Mouse (Mus musculus): ENCODE results near the gene Prss57. TPM values are rescaled to one million over a fixed set of nuclear protein-coding genes. Genes with fewer than 3 reads are reported as not detected.

Prss57 gene
- polyA plus RNA-seq, 1 experiment from 2014 or later = not detected

DNA sequence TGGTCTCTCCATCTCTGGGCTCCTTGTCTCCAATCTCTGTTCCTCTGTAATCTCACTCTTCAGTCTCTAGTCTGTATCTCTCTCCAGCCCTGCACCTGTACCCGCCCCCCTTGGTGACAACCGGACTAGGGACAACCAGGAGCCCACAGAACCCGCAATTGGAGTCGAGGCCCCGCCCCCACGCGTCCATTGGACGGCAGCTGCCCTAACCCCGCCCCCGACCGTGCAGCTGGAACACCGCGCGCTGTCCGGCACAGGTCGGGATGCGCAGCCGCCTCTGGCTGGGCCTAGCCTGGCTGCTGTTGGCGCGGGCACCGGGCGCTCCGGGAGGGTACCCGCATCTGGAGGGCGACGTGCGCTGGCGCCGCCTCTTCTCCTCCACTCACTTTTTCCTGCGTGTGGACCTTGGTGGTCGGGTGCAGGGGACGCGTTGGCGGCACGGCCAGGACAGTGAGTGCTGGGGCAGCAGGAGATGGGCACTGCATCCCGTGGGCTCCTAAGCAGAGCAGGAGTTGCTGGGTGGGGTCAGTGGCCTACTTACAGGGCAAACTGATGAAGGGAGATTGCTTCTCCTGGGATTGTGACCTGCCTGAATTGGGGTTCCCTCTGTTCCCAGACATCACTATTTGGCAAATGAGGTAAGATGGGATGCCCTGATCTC lies 35.8 kb downstream of the Prss57 start, which contains the start of gene Fgf22:
TSS of gene Fgf22 (plus strand) at position 221 of the 661 bp plus-strand sequence.
- H3K4me3 ChIP-seq (replicated peaks) = peak within 1 kb of the TSS; percentile 40
- H3K4me2 ChIP-seq = peak within 1 kb of the TSS; percentile 81
- no peak within 1 kb of the TSS for H3K27ac ChIP-seq
- no peaks in the 10 kb centered on the region for H3K9me3 ChIP-seq
- peak within 1 kb of the TSS; percentile 47 for H3K9ac ChIP-seq (replicated peaks)
- peaks cover 10% of the 10 kb centered on the region for H3K4me1 ChIP-seq (replicated peaks)
- peak; percentile 76; the same call in 1 of the 2 replicates for ATAC-seq (ENCODE audit: insufficient number of reproducible peaks, insufficient read depth, low FRiP score, low TSS enrichment, low read depth)
- 1% methylated on average over 36 of the region's 36 CpGs for WGBS
- H3K27me3 ChIP-seq = no peaks in the 10 kb centered on the region
- peaks cover 43% of the 10 kb centered on the region for H3K36me3 ChIP-seq

- no peak overlapping the region for H3K4me2 ChIP-seq
- H3K9ac ChIP-seq (replicated peaks) = no peak overlapping the region
- peaks cover 11% of the 10 kb centered on the region for H3K36me3 ChIP-seq
- ATAC-seq (ENCODE audit: insufficient number of reproducible peaks, insufficient read depth, low FRiP score, low TSS enrichment, low read depth) = no peak
- no peaks in the 10 kb centered on the region for H3K27me3 ChIP-seq
- H3K4me3 ChIP-seq (replicated peaks) = no peak overlapping the region
- H3K27ac ChIP-seq = no peak overlapping the region
- WGBS = 83% methylated on average over 6 of the region's 6 CpGs
- no peaks in the 10 kb centered on the region for H3K9me3 ChIP-seq
- H3K4me1 ChIP-seq (replicated peaks) = peaks cover 6% of the 10 kb centered on the region
Observed at GRCm38 (mm10) chr10:79748496-79748895, 42.3 kb downstream of the Prss57 start.

GRCm38 (mm10) chr10:79746774-79747151 lies 44.0 kb downstream of the Prss57 start:
- peak; percentile 35; the same call in 1 of the 2 replicates for ATAC-seq (ENCODE audit: insufficient number of reproducible peaks, insufficient read depth, low FRiP score, low TSS enrichment, low read depth)
- H3K27me3 ChIP-seq = no peaks in the 10 kb centered on the region
- peaks cover 6% of the 10 kb centered on the region for H3K4me1 ChIP-seq (replicated peaks)
- H3K4me2 ChIP-seq = peak overlapping the region; percentile 58
- H3K9ac ChIP-seq (replicated peaks) = no peak overlapping the region
- 25% methylated on average over 6 of the region's 6 CpGs for WGBS
- peak overlapping the region; percentile 56 for H3K4me3 ChIP-seq (replicated peaks)
- H3K9me3 ChIP-seq = no peaks in the 10 kb centered on the region
- H3K27ac ChIP-seq = no peak overlapping the region
- H3K36me3 ChIP-seq = peaks cover 27% of the 10 kb centered on the region

- Histone ChIP-seq H3K4me2 (peak within 1 kb of the TSS; percentile 58), H3K27ac (no peak within 1 kb of the TSS), H3K9me3 (0 out of 2 replicates have a peak, but pooled peaks cover 1% of the 10 kb centered on the region), H3K4me1 (replicated peaks) (peaks cover 6% of the 10 kb centered on the region), H3K27me3 (no peaks in the 10 kb centered on the region), H3K36me3 (peaks cover 34% of the 10 kb centered on the region), H3K4me3 (replicated peaks) (peak within 1 kb of the TSS; percentile 56), H3K9ac (replicated peaks) (peak within 1 kb of the TSS; percentile 56)
- 3% methylated on average over 38 of the region's 38 CpGs for WGBS
- peak; percentile 92 for ATAC-seq (ENCODE audit: insufficient number of reproducible peaks, insufficient read depth, low FRiP score, low TSS enrichment, low read depth)
Observed at GRCm38 (mm10) chr10:79745898-79746773, 44.6 kb downstream of the Prss57 start, which contains the start of gene Polrmt. Gene Polrmt, minus strand, starts transcription at chr10:79746581.

GRCm38 (mm10) chr10:79745411-79745810 lies 45.4 kb downstream of the Prss57 start:
- H3K27ac ChIP-seq = no peak overlapping the region
- peaks cover 6% of the 10 kb centered on the region for H3K4me1 ChIP-seq (replicated peaks)
- H3K4me3 ChIP-seq (replicated peaks) = peak overlapping the region; percentile 56
- no peak overlapping the region for H3K9ac ChIP-seq (replicated peaks)
- ATAC-seq (ENCODE audit: insufficient number of reproducible peaks, insufficient read depth, low FRiP score, low TSS enrichment, low read depth) = no peak
- 88% methylated on average over 3 of the region's 3 CpGs for WGBS
- H3K4me2 ChIP-seq = peak overlapping the region; percentile 58
- H3K9me3 ChIP-seq = peaks cover 8% of the 10 kb centered on the region
- H3K36me3 ChIP-seq = peaks cover 41% of the 10 kb centered on the region
- H3K27me3 ChIP-seq = no peaks in the 10 kb centered on the region

DNA sequence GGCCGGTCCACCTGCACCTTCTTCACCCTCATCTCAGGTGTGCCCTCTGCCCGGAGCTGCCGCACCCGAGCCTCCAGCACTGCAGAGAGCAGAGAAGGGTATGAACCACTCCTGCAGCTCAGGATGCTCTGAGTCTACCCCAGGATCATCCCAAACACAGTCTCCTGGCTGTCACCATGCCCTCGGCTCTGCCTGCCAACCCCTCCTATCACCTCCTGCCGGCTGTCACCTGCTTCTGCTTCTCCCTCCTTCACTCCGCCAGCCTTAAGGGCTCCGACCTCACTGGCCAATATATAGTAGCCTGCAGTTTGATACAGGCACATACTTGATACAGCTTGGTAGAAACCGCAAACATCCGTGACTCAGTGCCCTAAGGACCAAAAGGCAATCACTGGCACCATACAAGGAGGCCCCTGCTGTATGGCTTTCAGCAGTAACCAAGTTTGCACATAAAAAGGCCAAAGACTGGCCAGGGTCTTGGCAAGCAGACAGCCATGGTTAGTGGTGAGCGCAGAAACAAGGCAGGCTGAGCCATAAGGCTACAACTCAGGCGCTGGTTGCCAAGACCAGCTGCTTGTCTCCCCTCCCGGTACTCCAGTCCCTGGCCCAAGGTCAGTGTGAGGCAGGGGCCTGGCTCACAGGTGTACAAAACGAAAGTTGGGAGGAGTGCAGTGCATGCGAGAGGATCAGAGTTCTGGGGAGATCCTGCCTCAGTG lies 47.0 kb downstream of the Prss57 start:
- WGBS = 93% methylated on average over 15 of the region's 15 CpGs
- H3K4me3 ChIP-seq (replicated peaks) = no peak overlapping the region
- H3K9me3 ChIP-seq = peaks cover 24% of the 10 kb centered on the region

GRCm38 (mm10) chr10:79743161-79743560 lies 47.6 kb downstream of the Prss57 start:
- ATAC-seq (ENCODE audit: insufficient number of reproducible peaks, insufficient read depth, low FRiP score, low TSS enrichment, low read depth) = no peak
- no peak overlapping the region for H3K27ac ChIP-seq
- peaks cover 63% of the 10 kb centered on the region for H3K36me3 ChIP-seq
- no peak overlapping the region for H3K9ac ChIP-seq (replicated peaks)
- H3K4me2 ChIP-seq = no peak overlapping the region
- H3K27me3 ChIP-seq = no peaks in the 10 kb centered on the region
- no peak overlapping the region for H3K4me3 ChIP-seq (replicated peaks)
- peaks cover 31% of the 10 kb centered on the region for H3K9me3 ChIP-seq
- peaks cover 6% of the 10 kb centered on the region for H3K4me1 ChIP-seq (replicated peaks)
- WGBS = 93% methylated on average over 11 of the region's 11 CpGs

More for the DNA sequence above, 47.0 kb downstream of the Prss57 start:
- peaks cover 6% of the 10 kb centered on the region for H3K4me1 ChIP-seq (replicated peaks)
- no peaks in the 10 kb centered on the region for H3K27me3 ChIP-seq
- no peak overlapping the region for H3K27ac ChIP-seq
- no peak overlapping the region for H3K9ac ChIP-seq (replicated peaks)
- peaks cover 57% of the 10 kb centered on the region for H3K36me3 ChIP-seq
- H3K4me2 ChIP-seq = no peak overlapping the region
- ATAC-seq (ENCODE audit: insufficient number of reproducible peaks, insufficient read depth, low FRiP score, low TSS enrichment, low read depth) = no peak

DNA sequence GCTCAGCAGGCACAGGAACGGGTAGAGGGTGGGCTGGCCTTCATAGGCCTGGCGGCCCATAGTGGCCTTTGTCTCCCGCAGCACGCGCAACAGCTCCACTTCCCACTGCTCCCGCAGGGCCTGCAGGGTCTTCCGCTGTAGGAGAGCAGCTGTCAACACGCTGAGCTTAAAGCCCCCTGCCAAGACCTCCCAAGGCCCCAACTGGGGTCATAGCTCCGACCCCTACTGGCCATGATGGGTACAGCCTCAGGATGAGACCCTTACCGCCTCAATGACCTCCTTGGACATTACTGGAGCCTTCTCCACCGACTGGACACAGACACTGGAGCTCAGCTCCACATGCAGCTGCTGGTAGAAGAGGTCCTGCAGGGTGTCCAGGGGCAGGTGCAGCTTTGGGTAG lies 49.9 kb downstream of the Prss57 start:
- no peak overlapping the region for H3K9ac ChIP-seq (replicated peaks)
- WGBS = 77% methylated on average over 11 of the region's 11 CpGs
- no peak for ATAC-seq (ENCODE audit: insufficient number of reproducible peaks, insufficient read depth, low FRiP score, low TSS enrichment, low read depth)
- H3K36me3 ChIP-seq = peaks cover 86% of the 10 kb centered on the region
- peaks cover 6% of the 10 kb centered on the region for H3K4me1 ChIP-seq (replicated peaks)
- H3K4me3 ChIP-seq (replicated peaks) = no peak overlapping the region
- peaks cover 54% of the 10 kb centered on the region for H3K9me3 ChIP-seq
- peaks cover 18% of the 10 kb centered on the region for H3K27me3 ChIP-seq
- H3K4me2 ChIP-seq = no peak overlapping the region
- no peak overlapping the region for H3K27ac ChIP-seq

DNA sequence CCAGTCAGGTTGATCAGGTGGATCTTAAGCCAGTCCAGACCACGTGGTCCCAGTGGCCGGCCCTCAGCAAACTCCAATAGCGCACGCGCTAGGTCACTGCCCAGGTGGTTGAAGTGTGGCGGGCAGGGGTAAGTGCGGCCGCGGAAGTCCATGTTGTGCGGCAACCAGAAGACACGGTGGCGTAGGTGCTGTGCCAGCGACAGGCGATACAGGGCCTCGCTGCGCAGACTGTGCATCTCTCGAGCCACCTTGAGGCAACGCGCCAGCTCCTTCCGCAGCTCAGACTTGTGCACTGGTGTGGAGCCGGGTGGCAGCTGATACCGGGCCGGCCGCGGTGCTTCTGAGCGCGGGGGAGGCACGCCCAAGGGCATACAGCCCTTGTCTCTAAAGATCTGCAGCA lies 51.5 kb downstream of the Prss57 start:
- H3K4me3 ChIP-seq (replicated peaks) = no peak overlapping the region
- H3K9ac ChIP-seq (replicated peaks) = no peak overlapping the region
- H3K4me1 ChIP-seq (replicated peaks) = peaks cover 5% of the 10 kb centered on the region; the same call in 1 of the 2 replicates
- no peak overlapping the region for H3K4me2 ChIP-seq
- H3K9me3 ChIP-seq = peaks cover 64% of the 10 kb centered on the region
- H3K27me3 ChIP-seq = peaks cover 34% of the 10 kb centered on the region
- H3K36me3 ChIP-seq = peaks cover 99% of the 10 kb centered on the region
- ATAC-seq (ENCODE audit: insufficient number of reproducible peaks, insufficient read depth, low FRiP score, low TSS enrichment, low read depth) = no peak
- no peak overlapping the region for H3K27ac ChIP-seq
- 96% methylated on average over 28 of the region's 28 CpGs for WGBS

DNA sequence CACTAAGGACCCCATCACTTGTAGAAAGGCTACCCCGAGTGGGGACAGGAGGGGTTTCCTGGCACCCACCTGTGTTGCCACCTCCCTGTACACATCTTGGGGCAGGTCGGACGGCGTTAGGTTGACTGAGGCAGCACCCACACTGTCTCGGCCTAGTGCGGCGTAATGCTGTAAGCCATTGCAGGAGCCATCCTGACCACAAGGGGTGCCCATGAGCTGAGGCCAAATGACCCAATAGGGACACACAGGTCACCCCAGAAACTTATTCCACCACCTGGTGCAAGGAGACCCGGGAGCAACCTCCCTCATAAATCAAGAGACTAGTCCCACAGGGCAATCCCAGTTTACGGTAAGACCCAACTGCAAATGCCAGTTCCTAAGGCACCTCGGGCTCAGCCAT lies 52.5 kb downstream of the Prss57 start:
- ATAC-seq (ENCODE audit: insufficient number of reproducible peaks, insufficient read depth, low FRiP score, low TSS enrichment, low read depth) = no peak
- Histone ChIP-seq H3K4me1 (replicated peaks) (peaks cover 5% of the 10 kb centered on the region; the same call in 1 of the 2 replicates), H3K36me3 (peaks cover 99% of the 10 kb centered on the region), H3K27ac (no peak overlapping the region), H3K4me2 (no peak overlapping the region), H3K9me3 (peaks cover 68% of the 10 kb centered on the region), H3K9ac (replicated peaks) (no peak overlapping the region), H3K27me3 (peaks cover 34% of the 10 kb centered on the region), H3K4me3 (replicated peaks) (no peak overlapping the region)
- 90% methylated on average over 10 of the region's 10 CpGs for WGBS

DNA sequence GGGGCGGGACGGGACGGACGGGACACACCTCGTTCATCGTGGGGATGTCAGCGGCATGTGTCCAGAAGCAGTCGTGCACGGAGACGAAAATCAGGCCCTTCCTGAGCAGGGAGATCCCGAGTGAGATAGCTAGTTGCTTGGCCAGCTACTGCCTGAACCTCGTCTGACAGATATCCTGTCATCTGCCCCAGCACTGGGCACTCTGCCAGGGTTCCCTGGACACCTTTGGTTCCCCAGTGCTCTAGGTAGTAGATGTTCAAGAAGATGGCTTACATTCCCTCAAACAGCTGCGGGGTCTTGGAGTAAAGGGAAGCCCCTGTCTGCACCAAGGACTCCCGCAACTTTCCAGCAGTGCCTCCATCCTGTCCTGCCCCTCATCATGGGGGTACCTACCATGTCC lies 54.1 kb downstream of the Prss57 start:
- H3K36me3 ChIP-seq = peaks cover 91% of the 10 kb centered on the region

More for the DNA sequence above, 54.1 kb downstream of the Prss57 start:
- Histone ChIP-seq H3K27me3 (peaks cover 34% of the 10 kb centered on the region), H3K27ac (no peak overlapping the region), H3K9ac (replicated peaks) (no peak overlapping the region), H3K4me1 (replicated peaks) (peaks cover 5% of the 10 kb centered on the region; the same call in 1 of the 2 replicates), H3K4me2 (no peak overlapping the region), H3K4me3 (replicated peaks) (no peak overlapping the region), H3K9me3 (peaks cover 72% of the 10 kb centered on the region)
- no peak for ATAC-seq (ENCODE audit: insufficient number of reproducible peaks, insufficient read depth, low FRiP score, low TSS enrichment, low read depth)
- WGBS = 91% methylated on average over 14 of the region's 14 CpGs
